Mouse (Mus musculus) sigmoid colon, adult 10 weeks (tissue): Measurements from ENCODE around the gene Zfp983. TPM values are rescaled to one million over a fixed set of nuclear protein-coding genes. Genes with fewer than 3 reads are reported as not detected.

Source experiments
- polyA plus RNA-seq: library from polyadenylated mRNA; stranded (reverse); fragments of 350-450 nt; fragmentation: Illumina TruSeq; extraction: RNeasy Lipid Tissue Mini Kit (QIAGEN cat#74804); gene quantifications from one replicate; pipeline ENCODE4 v1.2.3, GENCODE M21; 2014; ENCODE audit warnings: low read depth, low replicate concordance

Gene Zfp983
- polyA plus RNA-seq, result 52.2 TPM

GRCm38 (mm10) chr17:21650364-21650907 lies at the start of gene Zfp983:
TSS of gene Zfp983 (plus strand) at chr17:21650624.

GRCm38 (mm10) chr17:21691560-21691959 lies 41.1 kb downstream of the Zfp983 start, which contains the start of gene Gm10226:
TSS of gene Gm10226 (plus strand) at chr17:21691860.

DNA sequence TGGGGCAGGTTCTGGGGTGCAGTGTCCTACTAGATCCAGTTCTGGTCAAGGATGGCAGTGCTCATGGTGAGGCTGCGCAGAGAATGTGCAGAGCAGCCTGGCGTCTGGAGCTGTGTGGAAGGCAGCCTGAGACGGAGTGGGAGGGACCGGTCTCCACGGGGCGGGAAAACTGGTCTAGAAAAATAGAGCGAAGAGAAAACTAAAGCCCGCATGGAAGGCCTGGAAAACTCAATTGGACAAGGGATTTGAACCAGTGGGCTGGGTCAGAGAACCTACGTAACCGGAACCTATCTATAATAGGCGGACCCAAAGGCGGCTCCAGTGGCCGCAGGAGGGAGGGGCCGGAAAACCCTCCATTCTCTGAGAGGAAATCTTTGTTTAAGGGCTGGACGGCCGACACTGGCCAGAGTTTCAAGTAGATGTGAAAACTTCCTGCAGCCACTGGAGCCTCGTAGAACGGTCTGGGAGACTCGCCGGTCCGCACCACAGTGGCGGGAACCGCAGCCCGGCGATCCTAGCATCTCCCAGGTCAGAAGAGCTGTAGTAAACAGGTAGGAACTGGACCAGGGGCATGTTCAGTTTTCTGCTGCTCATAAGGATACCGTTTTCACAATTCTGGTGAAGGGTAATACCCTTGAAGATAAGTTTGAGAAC lies 57.0 kb downstream of the Zfp983 start, which contains the start of gene Zfp760:
Gene Zfp760, plus strand, starts transcription at position 399 of the 654 bp plus-strand sequence.

Other genes with a start within 250 kb of the Zfp983 start
- gene Zfp54, start 227.4 kb upstream of the Zfp983 start, polyA plus RNA-seq, result 61.5 TPM
- gene Zfp51, start 200.2 kb upstream of the Zfp983 start, polyA plus RNA-seq, result 72.2 TPM
- gene Zfp53, start 161.6 kb upstream of the Zfp983 start, polyA plus RNA-seq, result 62.3 TPM
- 33.4 TPM for gene Zfp52, start 115.1 kb upstream of the Zfp983 start, polyA plus RNA-seq
- 80.1 TPM for gene Zfp948, start 83.6 kb upstream of the Zfp983 start, polyA plus RNA-seq
- 46.8 TPM for gene Gm10226, start 41.2 kb downstream of the Zfp983 start, polyA plus RNA-seq
- 46.5 TPM for gene Zfp760, start 57.1 kb downstream of the Zfp983 start, polyA plus RNA-seq
- 19.7 TPM for gene Zfp229, start 80.2 kb downstream of the Zfp983 start, polyA plus RNA-seq
- gene Zfp820, start 195.1 kb downstream of the Zfp983 start, polyA plus RNA-seq, result 43.8 TPM